Mouse (Mus musculus) forebrain, embryonic 13.5 days (tissue): ENCODE results near the gene Irs2. TPM values are rescaled to one million over a fixed set of nuclear protein-coding genes. Genes with fewer than 3 reads are reported as not detected.

Experiments used
- ATAC-seq: fragments of 200-750 bp; cut with Nextera tagmentation; 2 replicates; pipeline ENCODE4 v1.8.0; 2017
- H3K27ac ChIP-seq: fragments of 300-500 bp; sonication (generic); 2 replicates; pipeline ENCODE4 v1.5.1; 2015; ENCODE audit warnings: inconsistent platforms, mild to moderate bottlenecking, moderate library complexity
- H3K27me3 ChIP-seq: fragments of 300-500 bp; sonication (generic); 2 replicates; pipeline ENCODE4 v1.6.1; 2015; ENCODE audit warnings: mild to moderate bottlenecking, inconsistent platforms
- H3K36me3 ChIP-seq: fragments of 300-500 bp; sonication (generic); 2 replicates; pipeline ENCODE4 v1.6.1; 2015; ENCODE audit warnings: mild to moderate bottlenecking, inconsistent platforms; ENCODE audit not compliant: poor library complexity, severe bottlenecking
- H3K4me1 ChIP-seq: fragments of 300-500 bp; sonication (generic); 2 replicates; pipeline ENCODE4 v1.6.1; 2015; ENCODE audit warnings: inconsistent platforms
- H3K4me2 ChIP-seq: fragments of 300-500 bp; sonication (generic); 2 replicates; pipeline ENCODE4 v1.6.1; 2015; ENCODE audit warnings: inconsistent platforms, mild to moderate bottlenecking, moderate library complexity
- H3K4me3 ChIP-seq: fragments of 300-500 bp; sonication (generic); 2 replicates; pipeline ENCODE4 v1.5.1; 2015; ENCODE audit warnings: mild to moderate bottlenecking, inconsistent platforms
- H3K9ac ChIP-seq: fragments of 300-500 bp; sonication (generic); 2 replicates; pipeline ENCODE4 v1.6.1; 2015; ENCODE audit warnings: mild to moderate bottlenecking, inconsistent platforms
- H3K9me3 ChIP-seq: fragments of 300-500 bp; sonication (generic); replicated peaks from 2 replicates; pipeline ENCODE4 v1.6.1; 2016; ENCODE audit warnings: inconsistent platforms
- WGBS: fragments of 180-500 bp; shearing (Covaris S2); methylation state at CpG from one replicate; pipeline ENCODE4 v1.1.7; 2015; 5-methylcytosine and 5-hydroxymethylcytosine counted together
- polyA plus RNA-seq: library from polyadenylated mRNA; unstranded; fragments of >200 nt; fragmentation: Nextera tagmentation; extraction: Ambion mirVana; gene quantifications from 2 replicates; pipeline ENCODE4 v1.2.1, GENCODE M21; 2015

Irs2 gene
- polyA plus RNA-seq, 1 experiment from 2014 or later, result 4.5 TPM

DNA sequence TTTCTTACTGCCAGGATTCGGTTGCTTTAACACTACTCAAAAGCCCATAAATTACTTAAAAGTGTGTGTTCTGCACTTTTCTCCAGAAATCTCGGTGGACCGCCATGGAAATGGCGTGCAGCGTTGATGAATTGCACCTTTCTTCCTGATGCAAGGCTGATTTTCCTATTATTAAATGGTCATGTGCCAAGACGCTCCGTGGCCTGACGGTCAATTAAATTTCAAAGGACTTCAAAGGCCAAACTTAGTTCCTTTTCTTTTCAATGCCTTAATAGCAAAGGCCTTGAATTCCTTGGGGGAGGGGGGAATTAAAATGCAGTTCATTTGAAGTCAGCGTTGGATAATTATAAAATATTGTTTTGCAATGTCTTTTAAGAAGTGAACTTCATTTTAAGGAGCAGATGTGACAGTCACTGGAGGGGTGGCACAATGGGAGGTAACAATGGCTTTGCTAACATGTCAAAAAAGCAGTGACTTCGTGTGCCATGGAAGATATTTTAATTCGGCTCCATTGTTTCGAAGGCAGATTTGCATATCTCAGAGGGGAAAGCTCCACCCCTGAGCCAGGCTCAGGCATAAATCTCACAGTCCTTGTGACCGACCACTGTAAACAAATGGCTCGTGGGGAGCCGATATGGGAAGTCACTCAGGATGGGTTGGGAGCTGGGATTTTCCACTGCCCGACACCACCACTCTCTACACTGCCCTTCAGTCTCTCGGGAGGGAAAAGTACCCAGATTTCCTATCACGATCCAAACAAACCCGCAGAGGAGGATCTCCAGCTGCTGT lies 27.6 kb upstream of the Irs2 start:
- 9% methylated on average over 19 of the region's 19 CpGs for WGBS
- Histone ChIP-seq H3K27me3 (no peaks in the 10 kb centered on the region), H3K27ac (0 out of 2 replicates have a peak overlapping the region, but pooled peaks have one; percentile 10)

DNA sequence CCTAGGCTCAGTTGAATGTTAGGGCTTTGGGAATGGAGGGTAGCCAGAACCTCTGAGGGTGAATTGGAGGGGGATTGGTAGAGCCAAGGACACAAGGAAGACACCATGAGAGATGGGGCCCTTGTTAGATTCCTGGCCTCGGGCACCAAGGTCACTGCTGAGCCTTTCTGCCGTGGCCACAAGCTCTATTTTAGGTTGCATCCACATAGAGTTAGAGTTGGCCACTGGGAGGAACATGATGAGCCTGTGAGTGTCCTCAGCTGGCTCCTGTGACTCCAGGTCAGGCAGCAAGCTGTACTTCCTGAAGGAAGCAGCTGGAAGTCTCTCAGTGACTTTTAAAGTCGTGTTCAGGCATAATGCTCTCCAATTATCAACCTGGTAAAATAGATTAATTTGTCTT lies 16.6 kb upstream of the Irs2 start:
- H3K27me3 ChIP-seq, result no peaks in the 10 kb centered on the region
- H3K9ac ChIP-seq, result no peak overlapping the region
- ATAC-seq, result no peak
- no peak overlapping the region for H3K4me3 ChIP-seq
- H3K4me1 ChIP-seq, result no peaks in the 10 kb centered on the region
- H3K27ac ChIP-seq, result no peak overlapping the region
- WGBS, result 71% methylated on average over 3 of the region's 3 CpGs
- no peaks in the 10 kb centered on the region for H3K9me3 ChIP-seq
- no peaks in the 10 kb centered on the region for H3K36me3 ChIP-seq
- H3K4me2 ChIP-seq, result no peak overlapping the region

More for the DNA sequence above, 27.6 kb upstream of the Irs2 start:
- peak overlapping the region; percentile 48 for H3K4me2 ChIP-seq
- peak overlapping the region; percentile 10; the same call in 1 of the 2 replicates for H3K4me3 ChIP-seq
- no peaks in the 10 kb centered on the region for H3K36me3 ChIP-seq
- H3K9me3 ChIP-seq, result no peaks in the 10 kb centered on the region
- no peak overlapping the region for H3K9ac ChIP-seq
- peaks cover 16% of the 10 kb centered on the region for H3K4me1 ChIP-seq
- peak; percentile 82 for ATAC-seq

DNA sequence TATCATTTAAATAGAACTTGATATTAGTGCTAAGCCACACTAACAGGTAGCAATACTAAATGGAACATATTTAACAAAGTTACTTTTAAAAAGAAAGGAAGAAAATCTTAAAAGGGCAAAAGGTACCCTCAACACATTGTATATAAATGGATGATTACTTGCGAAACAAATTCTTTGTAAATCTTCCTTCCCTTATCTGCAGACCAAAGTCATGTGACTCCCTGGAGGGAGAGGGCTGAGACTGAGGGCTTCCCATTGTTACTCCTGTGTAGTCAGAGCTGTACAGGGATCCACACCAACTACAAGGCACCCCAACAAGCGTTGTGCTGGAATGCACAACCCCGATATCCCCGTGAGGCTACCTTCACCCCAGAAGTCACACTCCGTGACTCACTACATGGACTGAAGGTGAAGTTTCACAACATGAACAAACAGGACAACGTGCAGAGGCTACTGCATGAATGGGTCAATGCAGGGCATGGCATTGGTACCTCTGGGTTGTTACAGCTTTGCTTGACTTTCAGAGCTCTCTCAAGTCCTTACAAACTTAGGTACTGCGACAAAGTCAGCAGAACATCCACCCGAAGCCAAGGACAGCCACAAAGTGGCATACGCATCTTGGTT lies 12.8 kb upstream of the Irs2 start:
- Histone ChIP-seq H3K27me3 (no peaks in the 10 kb centered on the region), H3K27ac (no peak overlapping the region), H3K9ac (no peak overlapping the region), H3K4me1 (no peaks in the 10 kb centered on the region), H3K36me3 (no peaks in the 10 kb centered on the region), H3K9me3 (no peaks in the 10 kb centered on the region), H3K4me2 (no peak overlapping the region), H3K4me3 (no peak overlapping the region)
- ATAC-seq, result no peak
- 93% methylated on average over 9 of the region's 9 CpGs for WGBS

DNA sequence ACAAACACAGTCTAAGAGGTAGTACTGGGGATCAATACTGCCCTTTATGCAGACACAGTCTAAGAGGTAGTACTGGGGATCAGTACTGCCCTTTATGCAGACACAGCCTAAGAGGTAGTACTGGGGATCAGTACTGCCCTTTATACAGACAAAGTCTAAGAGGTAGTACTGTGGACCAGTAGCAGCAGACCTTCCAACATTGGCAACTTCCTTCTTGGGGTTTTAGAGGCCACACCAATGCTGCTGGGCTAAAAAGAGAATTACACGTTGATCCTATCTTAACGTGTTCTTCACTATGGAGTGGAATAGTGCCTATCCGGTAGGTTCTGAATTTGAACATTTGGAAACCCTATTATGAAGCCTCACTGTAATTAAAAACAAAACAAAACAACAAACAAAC lies 7.4 kb upstream of the Irs2 start:
- H3K36me3 ChIP-seq, result no peaks in the 10 kb centered on the region
- H3K9me3 ChIP-seq, result no peaks in the 10 kb centered on the region
- H3K4me2 ChIP-seq, result no peak overlapping the region
- H3K27ac ChIP-seq, result no peak overlapping the region
- WGBS, result 90% methylated on average over 3 of the region's 3 CpGs
- no peak overlapping the region for H3K4me3 ChIP-seq
- peaks cover 13% of the 10 kb centered on the region for H3K4me1 ChIP-seq
- H3K27me3 ChIP-seq, result no peaks in the 10 kb centered on the region
- ATAC-seq, result no peak
- H3K9ac ChIP-seq, result no peak overlapping the region

DNA sequence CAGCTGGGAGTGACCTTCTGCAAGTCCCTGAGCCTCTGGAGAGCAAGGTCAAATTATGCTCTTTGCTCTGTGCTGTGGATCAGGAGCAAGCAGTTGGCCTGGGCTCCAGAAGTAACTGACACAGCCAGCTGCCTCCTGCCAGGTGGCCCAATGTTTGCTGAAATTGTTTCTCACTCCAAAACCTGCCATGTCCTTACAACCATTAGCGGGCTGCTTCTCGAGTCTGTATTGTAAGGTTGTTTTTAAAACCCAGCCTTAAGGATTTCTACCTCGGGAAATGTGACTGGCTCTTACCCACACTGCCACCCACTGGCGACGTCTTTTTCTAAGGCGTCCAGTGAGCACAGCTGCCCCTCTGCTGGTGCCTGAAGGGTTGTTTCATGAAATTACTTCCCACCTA lies 5.0 kb upstream of the Irs2 start:
- Histone ChIP-seq H3K4me1 (peaks cover 23% of the 10 kb centered on the region), H3K27me3 (no peaks in the 10 kb centered on the region), H3K36me3 (no peaks in the 10 kb centered on the region), H3K9me3 (no peaks in the 10 kb centered on the region), H3K9ac (no peak overlapping the region), H3K27ac (no peak overlapping the region), H3K4me3 (no peak overlapping the region), H3K4me2 (no peak overlapping the region)
- 0% methylated on average over 6 of the region's 6 CpGs for WGBS
- ATAC-seq, result no peak

DNA sequence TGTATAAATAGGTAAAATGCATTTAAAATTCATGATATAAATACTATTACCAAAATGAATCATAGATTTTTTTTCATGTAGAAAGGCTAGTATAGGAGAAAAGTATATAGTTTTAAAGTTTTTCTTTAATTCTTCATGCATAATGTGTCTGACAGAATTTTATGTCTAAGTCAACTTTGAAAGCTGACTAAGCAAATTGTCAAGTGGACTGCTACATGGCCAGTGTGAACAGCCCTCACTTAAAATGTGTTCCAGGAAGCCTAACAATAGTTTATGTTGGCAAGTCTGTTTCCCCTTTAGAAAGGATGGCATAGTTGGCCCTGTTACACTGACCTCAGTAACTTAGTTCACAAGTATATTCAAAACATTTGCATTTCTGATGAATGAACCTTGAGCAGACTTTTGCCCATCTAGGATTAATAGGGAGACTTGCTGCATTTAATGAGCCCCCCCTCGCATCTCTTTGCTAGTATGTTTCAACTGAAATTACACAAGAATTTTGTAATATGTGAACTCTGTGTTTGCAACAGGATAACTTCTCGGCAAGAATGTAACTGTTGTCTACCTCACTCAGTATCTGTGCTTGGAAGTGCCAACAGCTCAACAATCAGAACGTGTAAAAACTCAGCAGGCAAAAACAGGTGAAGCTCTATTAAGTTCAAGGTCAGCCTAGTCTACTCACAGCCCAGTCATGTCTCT lies 3.7 kb upstream of the Irs2 start:
- Histone ChIP-seq H3K4me3 (no peak overlapping the region), H3K27ac (no peak overlapping the region), H3K36me3 (no peaks in the 10 kb centered on the region), H3K4me1 (peaks cover 31% of the 10 kb centered on the region), H3K27me3 (no peaks in the 10 kb centered on the region), H3K9ac (no peak overlapping the region), H3K9me3 (no peaks in the 10 kb centered on the region), H3K4me2 (no peak overlapping the region)
- WGBS, result 75% methylated on average over 3 of the region's 3 CpGs
- no peak for ATAC-seq

DNA sequence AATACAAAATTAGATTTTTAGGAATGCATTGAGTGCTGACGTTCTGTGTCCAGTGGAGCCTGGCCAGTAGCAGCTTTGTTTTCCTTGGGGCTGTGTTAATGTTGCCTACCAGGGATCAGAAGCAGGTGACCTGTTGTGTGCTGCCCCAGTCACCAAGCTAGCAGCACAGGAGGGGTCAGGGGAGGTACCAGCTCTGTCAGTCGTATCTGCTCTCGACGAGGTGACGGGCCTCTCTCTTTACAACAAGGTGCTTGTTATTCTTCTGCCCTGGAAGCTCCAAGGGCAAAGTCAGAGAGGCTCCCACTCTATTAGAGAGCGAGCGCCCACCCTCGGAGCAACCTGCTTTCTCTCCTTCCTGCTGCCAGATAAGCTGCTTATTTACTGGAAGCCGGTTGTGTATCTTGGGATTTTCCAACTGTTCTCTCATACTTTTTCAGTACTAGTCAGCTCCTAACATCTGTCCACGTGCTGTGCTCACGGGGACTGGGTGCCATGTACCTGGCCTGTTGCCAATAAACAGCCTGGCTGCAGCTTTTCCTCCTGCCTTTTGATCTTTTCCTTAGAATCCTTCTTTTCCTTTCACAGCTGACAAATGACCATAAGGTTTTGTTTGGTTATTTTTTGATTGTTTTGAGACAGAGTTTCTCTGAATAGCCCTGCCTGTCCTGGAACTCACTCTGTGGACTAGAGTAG lies 2.8 kb upstream of the Irs2 start:
- Histone ChIP-seq H3K36me3 (no peaks in the 10 kb centered on the region), H3K4me2 (peak overlapping the region; percentile 12; the same call in 1 of the 2 replicates), H3K27me3 (no peaks in the 10 kb centered on the region; the same call in 1 of the 2 replicates), H3K4me1 (peaks cover 40% of the 10 kb centered on the region), H3K4me3 (no peak overlapping the region), H3K9ac (no peak overlapping the region), H3K9me3 (no peaks in the 10 kb centered on the region), H3K27ac (peak overlapping the region; percentile 27; the same call in 1 of the 2 replicates)
- WGBS, result 8% methylated on average over 11 of the region's 11 CpGs
- no peak for ATAC-seq

DNA sequence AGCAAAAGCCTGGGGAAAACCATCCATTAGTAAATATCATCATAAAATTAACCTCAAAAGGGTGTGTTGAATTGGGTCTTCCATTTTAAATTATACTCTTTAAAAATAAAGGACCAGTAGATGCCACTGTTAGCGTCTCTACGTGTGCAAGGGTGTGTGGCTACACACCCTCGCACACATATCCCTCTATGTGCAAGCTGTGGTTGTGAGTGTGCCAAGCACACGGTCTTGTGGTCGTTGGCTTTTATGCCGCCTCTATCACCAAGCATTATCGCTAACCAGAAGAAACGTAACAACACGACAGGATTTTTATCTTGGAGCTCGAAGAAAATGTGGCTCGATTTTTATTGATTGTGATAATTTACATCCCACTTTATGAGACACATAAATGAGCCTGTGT lies 2.1 kb upstream of the Irs2 start:
- H3K4me1 ChIP-seq, result peaks cover 46% of the 10 kb centered on the region
- H3K27me3 ChIP-seq, result no peaks in the 10 kb centered on the region; the same call in 1 of the 2 replicates
- no peak overlapping the region for H3K9ac ChIP-seq
- no peaks in the 10 kb centered on the region for H3K9me3 ChIP-seq
- WGBS, result 54% methylated on average over 11 of the region's 11 CpGs
- no peak for ATAC-seq
- peaks cover 1% of the 10 kb centered on the region; the same call in 1 of the 2 replicates for H3K36me3 ChIP-seq
- H3K27ac ChIP-seq, result no peak overlapping the region
- peak overlapping the region; percentile 90; the same call in 1 of the 2 replicates for H3K4me2 ChIP-seq
- H3K4me3 ChIP-seq, result peak overlapping the region; percentile 83; the same call in 1 of the 2 replicates

DNA sequence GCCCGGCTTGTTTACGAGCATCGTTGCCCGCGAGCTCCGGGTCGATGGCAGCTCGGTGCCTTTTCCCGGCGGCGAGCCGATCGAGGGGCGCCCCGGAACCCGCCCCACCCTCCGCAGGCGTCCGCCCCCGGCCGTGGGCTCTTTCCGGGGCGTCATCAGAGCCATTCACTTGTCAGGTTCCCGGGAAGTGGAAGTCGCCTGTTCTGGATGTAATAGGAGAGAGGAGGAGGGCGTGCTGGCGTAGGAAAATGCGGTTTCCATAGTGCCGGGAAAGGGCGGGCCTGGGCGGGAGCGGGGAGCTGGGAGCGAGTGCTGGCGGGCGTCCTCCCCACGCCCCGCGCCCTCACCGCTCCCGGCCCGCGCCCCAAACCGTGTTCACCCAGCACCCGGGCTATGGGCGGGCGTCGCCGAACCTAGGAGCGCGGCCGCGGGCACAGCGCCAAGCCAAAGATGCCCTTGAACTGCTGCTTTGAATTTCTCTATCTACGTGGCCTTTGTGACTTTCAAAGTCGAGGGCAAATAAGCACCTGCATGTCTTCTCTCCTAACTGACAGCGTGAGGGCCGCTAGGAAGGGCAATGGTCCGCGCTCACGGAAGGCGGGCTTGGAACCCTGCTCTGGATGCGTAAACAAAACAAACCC lies 1.3 kb upstream of the Irs2 start:
- Histone ChIP-seq H3K27ac (peak overlapping the region; percentile 99), H3K4me2 (peak overlapping the region; percentile 90), H3K9me3 (no peaks in the 10 kb centered on the region), H3K4me1 (peaks cover 55% of the 10 kb centered on the region), H3K4me3 (peak overlapping the region; percentile 83), H3K27me3 (no peaks in the 10 kb centered on the region; the same call in 1 of the 2 replicates), H3K36me3 (peaks cover 8% of the 10 kb centered on the region), H3K9ac (peak overlapping the region; percentile 93)
- WGBS, result under 1% methylated on average over 40 of the region's 62 CpGs
- peak; percentile 72 for ATAC-seq

DNA sequence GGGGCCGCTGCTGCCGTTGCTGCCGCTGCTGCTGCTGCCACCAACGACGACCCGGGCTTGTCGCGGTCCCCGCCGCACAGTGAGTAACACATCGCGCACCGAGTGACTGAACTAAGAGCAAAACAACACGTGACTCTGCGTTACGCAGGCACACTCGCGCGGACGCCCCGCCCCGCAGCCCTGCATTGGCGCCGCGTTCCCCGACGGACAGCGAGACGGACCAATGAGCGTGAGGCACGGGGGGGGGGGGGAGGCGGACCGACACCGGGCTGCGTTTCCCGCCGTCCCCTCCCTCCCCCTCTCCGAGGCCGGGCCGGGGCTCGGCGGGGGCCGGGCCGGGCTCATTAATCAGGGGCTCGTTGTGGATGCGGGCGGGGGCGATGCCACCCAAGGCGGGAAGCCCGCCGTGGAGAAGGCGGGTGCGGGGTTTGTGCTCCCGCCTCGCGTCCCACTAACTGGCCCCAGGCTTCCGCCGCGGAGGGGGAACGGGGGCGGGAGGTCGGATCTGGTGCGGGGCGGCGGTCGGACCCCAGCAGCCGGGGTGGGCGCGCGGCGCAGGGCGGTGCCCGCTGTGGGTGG lies 673 bp upstream of the Irs2 start:
- under 1% methylated on average over 59 of the region's 73 CpGs for WGBS
- peak; percentile 94 for ATAC-seq
- peaks cover 61% of the 10 kb centered on the region for H3K4me1 ChIP-seq
- H3K9ac ChIP-seq, result peak overlapping the region; percentile 93
- H3K4me3 ChIP-seq, result peak overlapping the region; percentile 83
- H3K36me3 ChIP-seq, result peaks cover 13% of the 10 kb centered on the region
- peak overlapping the region; percentile 99 for H3K27ac ChIP-seq
- H3K27me3 ChIP-seq, result no peaks in the 10 kb centered on the region; the same call in 1 of the 2 replicates
- H3K9me3 ChIP-seq, result no peaks in the 10 kb centered on the region
- peak overlapping the region; percentile 90 for H3K4me2 ChIP-seq
